Mouse (Mus musculus): Measurements from ENCODE around the gene 9130019O22Rik. TPM values are rescaled to one million over a fixed set of nuclear protein-coding genes. Genes with fewer than 3 reads are reported as not detected.

The 9130019O22Rik gene
- polyA plus RNA-seq, 1 experiment from 2014 or later = 6.7 TPM

DNA sequence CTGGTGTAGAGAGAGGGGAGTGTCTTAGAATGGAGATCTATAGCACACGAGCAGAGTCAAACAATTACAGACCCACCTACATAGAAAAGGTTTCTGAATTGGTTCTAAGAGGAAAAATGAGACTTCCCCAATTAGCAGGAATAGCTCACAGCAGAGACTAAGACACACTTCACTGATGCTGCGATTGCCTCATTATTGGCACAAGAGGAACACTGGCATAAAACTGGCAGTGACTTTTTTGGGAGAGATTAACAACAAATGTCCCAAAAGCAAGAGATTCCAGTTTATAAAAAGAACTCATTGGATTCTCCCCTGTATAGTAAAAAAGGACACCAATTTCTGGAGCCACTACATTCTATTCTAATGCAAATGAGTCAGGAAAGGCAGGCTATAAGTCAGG lies 29.1 kb downstream of the 9130019O22Rik start:
- H3K27ac ChIP-seq (replicated peaks; ENCODE audit: low read depth, low read length) = no peak overlapping the region
- H3K4me3 ChIP-seq (ENCODE audit: low read depth, low read length) = no peak overlapping the region
- no peak overlapping the region for H3K9ac ChIP-seq (replicated peaks; ENCODE audit: low read length)
- DNase-seq (ENCODE audit: low spot score) (no peak), ATAC-seq (replicated peaks; ENCODE audit: insufficient number of reproducible peaks, low FRiP score, low TSS enrichment, low read depth) (no peak)
- no peaks in the 10 kb centered on the region for H3K9me3 ChIP-seq (replicated peaks; ENCODE audit: control insufficient read depth, low read length)
- H3K4me1 ChIP-seq (ENCODE audit: control insufficient read depth, insufficient read depth, low read length) = no peaks in the 10 kb centered on the region
- H3K27me3 ChIP-seq (ENCODE audit: control insufficient read depth, insufficient read depth, low read length) = 0 out of 2 replicates have a peak, but pooled peaks cover 2% of the 10 kb centered on the region
- WGBS = 70% methylated on average over 2 of the region's 2 CpGs
- H3K36me3 ChIP-seq (replicated peaks; ENCODE audit: control insufficient read depth, insufficient read depth, low read depth, low read length) = no peaks in the 10 kb centered on the region
- no peak overlapping the region for H3K4me2 ChIP-seq (ENCODE audit: low read depth, low read length)

DNA sequence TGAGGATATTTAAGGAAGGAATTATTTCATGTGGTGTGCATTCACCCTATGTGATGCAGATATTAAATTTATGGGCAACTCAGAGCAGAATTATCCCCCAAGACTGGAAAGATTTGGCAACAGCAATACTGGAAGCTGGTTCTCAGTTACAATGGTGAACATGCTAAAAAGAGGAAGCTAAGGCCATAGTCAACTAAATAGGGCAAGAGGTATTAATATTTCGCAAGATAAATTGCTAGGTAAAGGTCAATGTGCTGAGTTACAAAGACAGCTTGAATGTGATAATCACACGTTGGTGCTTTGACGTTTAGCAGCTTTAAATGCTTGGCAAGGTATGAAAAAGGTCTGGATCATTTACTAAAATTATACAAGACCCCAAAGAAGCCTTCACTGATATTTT lies 31.2 kb downstream of the 9130019O22Rik start:
- ATAC-seq (replicated peaks; ENCODE audit: insufficient number of reproducible peaks, low FRiP score, low TSS enrichment, low read depth) (no peak), DNase-seq (ENCODE audit: low spot score) (no peak)
- no peak overlapping the region for H3K4me3 ChIP-seq (ENCODE audit: low read depth, low read length)
- no peaks in the 10 kb centered on the region for H3K27me3 ChIP-seq (ENCODE audit: control insufficient read depth, insufficient read depth, low read length)
- H3K9me3 ChIP-seq (replicated peaks; ENCODE audit: control insufficient read depth, low read length) = no peaks in the 10 kb centered on the region
- H3K27ac ChIP-seq (replicated peaks; ENCODE audit: low read depth, low read length) = no peak overlapping the region
- H3K4me2 ChIP-seq (ENCODE audit: low read depth, low read length) = no peak overlapping the region
- no peaks in the 10 kb centered on the region for H3K36me3 ChIP-seq (replicated peaks; ENCODE audit: control insufficient read depth, insufficient read depth, low read depth, low read length)
- 69% methylated on average over 3 of the region's 3 CpGs for WGBS
- H3K9ac ChIP-seq (replicated peaks; ENCODE audit: low read length) = no peak overlapping the region
- H3K4me1 ChIP-seq (ENCODE audit: control insufficient read depth, insufficient read depth, low read length) = no peaks in the 10 kb centered on the region

DNA sequence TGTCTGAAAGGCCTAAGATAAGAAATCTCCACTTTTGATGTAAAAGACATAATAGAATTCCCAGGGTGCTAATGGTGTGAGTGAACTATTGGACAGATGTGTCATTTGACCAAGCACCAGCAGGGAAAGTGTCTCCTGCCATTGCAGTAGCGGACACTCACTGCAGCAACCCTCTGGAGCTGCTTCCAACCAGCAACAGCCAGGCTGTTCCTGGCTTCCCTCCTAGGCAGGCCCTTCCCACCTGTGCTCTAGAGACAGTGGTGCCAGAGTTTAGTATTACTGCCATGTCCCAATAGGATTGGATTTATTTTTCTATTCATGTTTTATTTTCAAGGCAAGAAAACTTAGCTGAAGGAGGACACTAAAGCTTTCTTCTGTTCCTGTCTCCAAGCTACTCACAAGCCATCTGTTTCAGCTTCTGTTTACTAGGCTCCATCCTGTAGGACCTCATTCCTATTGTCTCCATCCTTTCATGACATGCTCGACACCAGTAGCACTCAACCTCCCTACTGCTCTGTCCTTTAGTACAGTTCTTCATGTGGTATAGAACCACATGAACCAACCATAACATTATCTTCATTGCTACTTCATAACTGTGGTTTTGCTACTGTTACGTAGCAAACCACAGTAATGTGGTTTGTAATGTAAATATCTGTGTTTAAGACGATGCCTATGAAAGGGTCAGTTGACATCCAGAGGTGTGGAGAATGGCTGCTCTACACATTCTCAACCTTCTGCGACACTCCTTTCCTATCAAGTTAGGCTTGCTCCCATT lies 35.5 kb downstream of the 9130019O22Rik start:
- no peaks in the 10 kb centered on the region for H3K36me3 ChIP-seq (replicated peaks; ENCODE audit: control insufficient read depth, insufficient read depth, low read depth, low read length)
- H3K4me2 ChIP-seq (ENCODE audit: low read depth, low read length) = no peak overlapping the region
- H3K4me1 ChIP-seq (ENCODE audit: control insufficient read depth, insufficient read depth, low read length) = no peaks in the 10 kb centered on the region
- no peak overlapping the region for H3K9ac ChIP-seq (replicated peaks; ENCODE audit: low read length)
- no peak overlapping the region for H3K4me3 ChIP-seq (ENCODE audit: low read depth, low read length)
- no peaks in the 10 kb centered on the region for H3K27me3 ChIP-seq (ENCODE audit: control insufficient read depth, insufficient read depth, low read length)
- no peaks in the 10 kb centered on the region for H3K9me3 ChIP-seq (replicated peaks; ENCODE audit: control insufficient read depth, low read length)
- no peak for DNase-seq (ENCODE audit: low spot score)
- WGBS = 87% methylated on average over 5 of the region's 5 CpGs
- no peak for ATAC-seq (replicated peaks; ENCODE audit: insufficient number of reproducible peaks, low FRiP score, low TSS enrichment, low read depth)
- no peak overlapping the region for H3K27ac ChIP-seq (replicated peaks; ENCODE audit: low read depth, low read length)

DNA sequence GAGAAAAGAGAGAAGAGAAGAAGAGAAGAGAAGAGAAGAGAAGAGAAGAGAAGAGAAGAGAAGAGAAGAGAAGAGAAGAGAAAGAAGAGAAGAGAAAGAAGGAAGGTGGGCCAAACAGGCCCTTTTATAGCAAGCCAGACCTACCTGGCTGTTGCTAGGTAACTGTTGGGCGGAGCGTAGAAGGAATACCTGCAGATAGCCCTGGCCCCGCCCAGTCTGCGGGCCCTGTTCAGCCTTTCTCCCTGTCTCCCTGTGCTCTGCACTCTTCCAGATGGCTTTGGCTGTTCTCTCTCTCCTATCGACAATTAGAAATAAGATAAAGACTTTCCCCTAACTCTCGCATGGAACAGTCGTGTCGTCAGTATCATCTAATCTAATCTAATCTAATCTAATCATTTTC lies 40.3 kb downstream of the 9130019O22Rik start:
- Histone ChIP-seq H3K9ac (replicated peaks; ENCODE audit: low read length) (no peak overlapping the region), H3K9me3 (replicated peaks; ENCODE audit: control insufficient read depth, low read length) (no peaks in the 10 kb centered on the region), H3K27ac (replicated peaks; ENCODE audit: low read depth, low read length) (no peak overlapping the region), H3K4me1 (ENCODE audit: control insufficient read depth, insufficient read depth, low read length) (no peaks in the 10 kb centered on the region), H3K4me3 (ENCODE audit: low read depth, low read length) (peak overlapping the region; percentile 82), H3K36me3 (replicated peaks; ENCODE audit: control insufficient read depth, insufficient read depth, low read depth, low read length) (peaks cover 2% of the 10 kb centered on the region; the same call in 1 of the 2 replicates), H3K4me2 (ENCODE audit: low read depth, low read length) (peak overlapping the region; percentile 13; the same call in 1 of the 2 replicates), H3K27me3 (ENCODE audit: control insufficient read depth, insufficient read depth, low read length) (no peaks in the 10 kb centered on the region)
- 15% methylated on average over 8 of the region's 8 CpGs for WGBS
- peak; percentile 46 for DNase-seq (ENCODE audit: low spot score)
- ATAC-seq (replicated peaks; ENCODE audit: insufficient number of reproducible peaks, low FRiP score, low TSS enrichment, low read depth) = no peak

DNA sequence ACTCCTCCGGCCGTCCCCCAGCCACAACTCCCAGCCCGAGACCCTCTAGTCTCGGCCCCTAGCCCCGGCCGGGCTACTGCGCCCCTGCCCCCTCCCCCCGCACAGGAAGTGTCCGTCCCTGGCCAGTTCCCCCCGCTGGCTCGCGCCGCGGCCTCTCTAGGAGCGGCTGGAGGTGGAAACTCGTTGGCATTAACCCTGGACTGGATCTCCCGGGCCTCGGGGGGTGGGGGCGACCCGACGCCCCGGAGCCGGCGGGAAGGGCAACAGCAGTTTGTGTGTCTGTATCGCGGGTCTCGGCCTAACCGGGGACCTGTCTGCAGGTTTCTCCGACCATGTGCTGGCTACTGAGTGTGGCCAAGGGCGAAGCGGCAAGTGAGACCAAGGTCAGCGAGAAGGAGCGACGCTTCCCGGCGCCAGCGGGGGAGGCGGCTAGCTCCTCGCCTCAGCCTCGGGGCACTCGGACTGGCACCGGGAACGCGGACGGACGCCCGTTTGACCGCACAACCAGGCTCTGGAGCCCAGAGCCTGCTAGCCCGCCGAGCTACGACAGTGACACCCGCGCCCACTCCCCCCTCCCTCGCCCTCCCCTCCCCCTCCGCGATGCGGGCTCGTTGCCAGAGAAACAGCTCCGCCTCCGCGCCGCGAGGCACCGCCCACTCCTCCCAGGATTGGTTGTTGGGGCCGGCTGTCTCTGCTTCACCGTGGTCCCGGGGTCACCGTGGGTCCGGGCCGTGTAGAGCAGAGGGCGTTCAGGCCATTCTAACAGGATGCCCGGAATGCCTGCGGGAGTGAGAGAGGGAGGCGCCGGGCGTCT lies 41.2 kb downstream of the 9130019O22Rik start, which contains the start of gene Zfp768:
Gene Zfp768, minus strand, starts transcription at position 78 of the 814 bp plus-strand sequence.
- Histone ChIP-seq H3K4me2 (ENCODE audit: low read depth, low read length) (peak within 1 kb of the TSS; percentile 87), H3K4me3 (ENCODE audit: low read depth, low read length) (peak within 1 kb of the TSS; percentile 82), H3K9me3 (replicated peaks; ENCODE audit: control insufficient read depth, low read length) (no peaks in the 10 kb centered on the region), H3K4me1 (ENCODE audit: control insufficient read depth, insufficient read depth, low read length) (no peaks in the 10 kb centered on the region), H3K27me3 (ENCODE audit: control insufficient read depth, insufficient read depth, low read length) (no peaks in the 10 kb centered on the region), H3K36me3 (replicated peaks; ENCODE audit: control insufficient read depth, insufficient read depth, low read depth, low read length) (peaks cover 2% of the 10 kb centered on the region; the same call in 1 of the 2 replicates), H3K27ac (replicated peaks; ENCODE audit: low read depth, low read length) (peak within 1 kb of the TSS; percentile 74), H3K9ac (replicated peaks; ENCODE audit: low read length) (peak within 1 kb of the TSS; percentile 82)
- WGBS = under 1% methylated on average over 70 of the region's 76 CpGs
- ATAC-seq (replicated peaks; ENCODE audit: insufficient number of reproducible peaks, low FRiP score, low TSS enrichment, low read depth) (peak; percentile 90), DNase-seq (ENCODE audit: low spot score) (peak; percentile 95)

DNA sequence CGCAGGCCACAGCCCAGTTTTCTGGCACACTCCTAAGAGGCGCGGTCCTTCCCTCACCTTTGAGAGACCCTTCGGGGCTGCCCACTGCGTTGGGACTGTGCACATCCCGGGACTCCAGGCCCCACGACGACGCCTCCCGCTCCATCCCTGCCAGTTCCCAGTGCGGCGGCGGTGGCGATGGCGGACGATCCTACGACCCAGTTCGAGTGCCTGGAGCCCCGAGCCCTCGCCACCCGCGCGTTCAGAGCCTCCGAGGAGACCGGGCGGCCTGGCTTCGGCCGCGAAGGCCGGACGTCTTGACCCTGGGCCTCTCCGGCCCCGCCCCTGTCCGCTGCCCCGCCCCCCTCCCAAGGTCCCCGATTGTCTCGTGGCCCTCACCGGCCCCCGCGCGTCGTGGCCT lies 41.9 kb downstream of the 9130019O22Rik start:
- DNase-seq (ENCODE audit: low spot score) = no peak
- Histone ChIP-seq H3K4me1 (ENCODE audit: control insufficient read depth, insufficient read depth, low read length) (no peaks in the 10 kb centered on the region), H3K4me3 (ENCODE audit: low read depth, low read length) (peak overlapping the region; percentile 82), H3K27me3 (ENCODE audit: control insufficient read depth, insufficient read depth, low read length) (no peaks in the 10 kb centered on the region), H3K27ac (replicated peaks; ENCODE audit: low read depth, low read length) (peak overlapping the region; percentile 74), H3K36me3 (replicated peaks; ENCODE audit: control insufficient read depth, insufficient read depth, low read depth, low read length) (peaks cover 2% of the 10 kb centered on the region; the same call in 1 of the 2 replicates), H3K4me2 (ENCODE audit: low read depth, low read length) (peak overlapping the region; percentile 87), H3K9ac (replicated peaks; ENCODE audit: low read length) (peak overlapping the region; percentile 82), H3K9me3 (replicated peaks; ENCODE audit: control insufficient read depth, low read length) (no peaks in the 10 kb centered on the region)
- under 1% methylated on average over 41 of the region's 42 CpGs for WGBS
- ATAC-seq (replicated peaks; ENCODE audit: insufficient number of reproducible peaks, low FRiP score, low TSS enrichment, low read depth) = peak; percentile 10; the same call in 1 of the 2 replicates

DNA sequence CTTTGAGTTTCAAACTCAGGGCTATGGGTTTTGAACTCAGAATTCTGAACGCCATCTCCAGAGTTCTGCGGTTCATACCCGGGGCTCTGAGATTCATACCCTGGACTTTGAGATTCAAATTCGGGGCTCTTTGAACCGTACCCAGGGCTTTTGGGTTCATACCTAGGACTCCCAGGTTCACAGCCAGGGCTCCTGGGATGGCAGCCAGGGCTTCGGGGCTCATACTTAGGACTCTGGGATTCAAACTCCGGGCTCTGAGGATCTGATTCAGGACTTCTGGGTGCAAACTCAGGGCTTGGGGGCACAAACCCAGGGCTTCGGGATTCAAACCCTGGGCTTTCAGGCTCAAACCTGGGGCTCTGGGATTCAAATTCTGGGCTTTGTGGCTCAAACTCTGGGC lies 42.6 kb downstream of the 9130019O22Rik start:
- H3K27me3 ChIP-seq (ENCODE audit: control insufficient read depth, insufficient read depth, low read length) = no peaks in the 10 kb centered on the region
- H3K4me3 ChIP-seq (ENCODE audit: low read depth, low read length) = peak overlapping the region; percentile 82
- 93% methylated on average over 8 of the region's 8 CpGs for WGBS
- H3K27ac ChIP-seq (replicated peaks; ENCODE audit: low read depth, low read length) = no peak overlapping the region
- no peaks in the 10 kb centered on the region for H3K4me1 ChIP-seq (ENCODE audit: control insufficient read depth, insufficient read depth, low read length)
- H3K9ac ChIP-seq (replicated peaks; ENCODE audit: low read length) = peak overlapping the region; percentile 82
- DNase-seq (ENCODE audit: low spot score) (no peak), ATAC-seq (replicated peaks; ENCODE audit: insufficient number of reproducible peaks, low FRiP score, low TSS enrichment, low read depth) (no peak)
- no peaks in the 10 kb centered on the region for H3K9me3 ChIP-seq (replicated peaks; ENCODE audit: control insufficient read depth, low read length)
- H3K4me2 ChIP-seq (ENCODE audit: low read depth, low read length) = peak overlapping the region; percentile 87
- peaks cover 2% of the 10 kb centered on the region; the same call in 1 of the 2 replicates for H3K36me3 ChIP-seq (replicated peaks; ENCODE audit: control insufficient read depth, insufficient read depth, low read depth, low read length)

Data from embryonic facial prominence, embryonic 11.5 days (tissue).